Mouse (Mus musculus) gastrocnemius, postnatal 25 days (tissue): ENCODE measurements around the gene Foxo4. TPM values are rescaled to one million over a fixed set of nuclear protein-coding genes. Genes with fewer than 3 reads are reported as not detected.

Experiments
- DNase-seq: peaks from one replicate; pipeline ENCODE4 v3.0.0; 2022
- long read RNA-seq, 2 experiments: library from polyadenylated mRNA; stranded (forward); transcript quantifications; one replicate each; pipeline ENCODE4 v2.0.0; 2021
- total RNA-seq, 2 experiments: library from RNA; stranded (reverse); gene quantifications; 1 replicate in 1 of 2; 2 replicates in 1 of 2; pipeline ENCODE4 v1.2.3; 2021

The Foxo4 gene
- 10 to 100 TPM; 84.7 to 93.9 TPM for total RNA-seq
- long read RNA-seq, experiment 1, partial matches to known transcripts = 18 of 18 reads
- long read RNA-seq, experiment 1, other reads (novel, unspliced or antisense) = 0 of 18 reads
- long read RNA-seq, experiment 2, partial matches to known transcripts = 14 of 14 reads
- long read RNA-seq, experiment 2, other reads (novel, unspliced or antisense) = 0 of 14 reads

- peak; percentile 88 for DNase-seq
These were observed at the start of gene Foxo4 for GRCm38 (mm10) chrX:101253952-101254729. Foxo4 (plus strand) TSS chrX:101254528.

- peak; percentile 87 for DNase-seq
These were observed 32.2 kb upstream of the Foxo4 start, which contains the start of gene Snx12 for GRCm38 (mm10) chrX:101221834-101222795. Snx12 (minus strand) TSS chrX:101222563.

DNA sequence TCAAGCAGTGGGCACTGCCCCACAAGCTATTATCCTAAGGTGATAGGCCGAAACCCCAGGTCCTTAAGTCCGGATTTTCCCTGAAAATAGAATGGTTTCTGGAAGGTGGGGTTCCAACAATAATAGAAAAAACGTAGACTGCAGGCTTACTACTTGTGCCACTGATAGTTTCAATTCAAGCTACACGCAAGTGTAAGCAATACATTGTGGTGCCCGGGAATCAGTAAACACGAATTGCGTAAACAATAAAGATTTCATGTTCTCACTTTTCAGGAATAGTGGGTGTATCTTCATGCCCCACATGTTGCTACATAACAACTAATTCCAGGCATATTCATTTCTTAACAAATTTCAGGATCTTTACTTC, 31.5 kb upstream of the Foxo4 start:
- no peak for DNase-seq

DNA sequence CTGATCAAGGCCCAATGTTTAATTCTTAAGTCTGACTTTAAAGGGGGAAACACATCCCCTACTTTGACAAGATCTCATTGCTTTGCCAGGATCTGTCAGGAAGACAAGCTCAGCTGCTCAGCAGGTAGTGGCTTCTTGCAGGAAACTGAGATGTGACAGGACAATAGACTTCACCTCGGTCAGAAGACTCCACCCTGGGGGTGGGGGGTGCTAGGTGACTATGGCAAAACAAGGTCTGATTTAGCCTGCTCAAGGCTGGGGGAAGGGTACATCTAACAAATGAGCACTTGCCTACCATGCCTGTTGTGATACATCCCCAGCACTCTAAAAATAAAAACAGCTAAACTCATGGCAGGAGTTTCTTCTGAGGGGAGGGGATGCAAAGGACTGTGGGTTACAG, 9.3 kb upstream of the Foxo4 start:
- no peak for DNase-seq

- no peak for DNase-seq
These were observed 412 bp downstream of the Foxo4 start for GRCm38 (mm10) chrX:101254740-101255139.

DNA sequence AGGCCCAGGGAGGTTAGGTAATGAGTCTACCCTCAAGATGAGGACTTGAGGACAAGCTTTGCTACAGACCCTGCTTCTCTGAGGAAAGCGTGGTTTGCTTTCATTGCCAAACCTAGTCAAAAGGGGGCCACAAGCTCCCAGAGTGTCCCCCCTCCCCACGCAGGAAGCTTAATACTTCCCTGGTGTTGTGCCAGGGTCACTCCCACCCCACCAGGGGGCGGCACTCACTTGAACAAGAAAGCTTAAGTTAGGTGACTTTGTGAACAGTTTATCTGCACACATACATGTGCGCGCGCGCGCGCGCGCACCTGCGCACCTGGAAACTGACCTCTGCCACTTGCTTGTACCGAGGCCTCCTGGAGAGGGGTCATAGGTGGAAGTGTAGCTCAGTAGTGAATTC, 2.3 kb downstream of the Foxo4 start:
- no peak for DNase-seq

- DNase-seq = no peak
These were observed 6.4 kb downstream of the Foxo4 start for GRCm38 (mm10) chrX:101260441-101261325.

GRCm38 (mm10) chrX:101263892-101264291, 9.6 kb downstream of the Foxo4 start, which contains the start of gene Gm614:
Gm614 (minus strand) TSS chrX:101263992.
- no peak for DNase-seq

GRCm38 (mm10) chrX:101266631-101267030, 12.3 kb downstream of the Foxo4 start:
- no peak for DNase-seq

DNA sequence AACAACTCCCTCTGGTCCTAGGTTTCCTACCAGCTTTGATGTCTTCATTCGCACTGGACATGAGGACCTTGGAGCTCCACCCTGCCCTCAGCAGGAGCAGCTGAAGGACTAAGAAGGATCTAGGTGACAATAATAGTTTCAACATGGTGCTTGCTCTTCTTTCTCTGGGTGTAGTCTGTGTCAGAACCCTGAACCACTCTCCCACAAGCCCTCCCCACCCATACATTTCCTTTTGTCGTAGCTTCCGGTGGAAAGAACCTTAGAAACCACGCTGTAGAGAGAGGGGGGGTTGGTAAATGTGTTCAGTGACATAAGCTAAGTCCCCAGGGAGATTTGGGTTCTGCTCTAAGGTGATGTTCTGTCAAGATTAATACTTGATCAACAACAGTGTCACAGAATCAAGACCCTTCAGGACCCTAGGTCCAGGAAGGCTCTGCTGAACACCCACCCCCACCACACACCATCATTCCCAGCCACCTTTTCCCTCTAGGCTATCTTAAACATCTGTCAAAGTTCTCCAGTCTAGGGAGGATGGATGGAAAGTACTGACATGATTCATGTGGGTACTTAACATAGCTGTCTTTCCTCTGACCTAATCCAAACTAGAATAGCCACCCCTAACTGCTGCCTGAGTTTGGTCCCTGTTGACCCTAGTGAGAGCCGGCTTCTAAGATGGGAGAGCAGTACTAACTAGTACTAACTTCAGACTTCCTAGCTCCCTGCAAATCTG, 13.9 kb downstream of the Foxo4 start, which contains the start of gene Il2rg:
TSS of gene Il2rg (minus strand) at position 231 of the 730 bp plus-strand sequence.
- no peak for DNase-seq

GRCm38 (mm10) chrX:101268755-101269124, 14.4 kb downstream of the Foxo4 start, which contains the start of gene Gm20489:
Gm20489 (minus strand) TSS chrX:101269023.
- DNase-seq = no peak

DNA sequence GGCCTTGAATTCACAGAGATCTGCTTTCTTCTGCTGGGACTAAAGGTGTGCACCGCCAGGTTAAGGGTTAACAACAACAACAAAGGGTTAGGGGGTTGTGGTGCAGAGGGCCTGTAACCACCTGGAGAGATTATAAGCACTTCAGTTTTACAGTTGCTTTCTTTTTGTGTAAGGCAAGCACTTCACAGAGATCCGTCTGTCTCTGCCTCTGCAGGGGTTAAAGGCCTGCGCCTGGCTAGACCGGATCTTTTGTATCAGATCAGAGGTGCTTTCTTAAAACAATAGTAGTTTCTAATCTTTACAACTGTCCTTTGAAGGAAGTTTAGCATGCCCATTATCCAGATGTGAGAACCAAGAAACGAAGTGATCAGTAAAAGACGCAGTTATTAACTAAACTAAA, 19.1 kb downstream of the Foxo4 start:
- DNase-seq = no peak

GRCm38 (mm10) chrX:101273875-101274738, 19.8 kb downstream of the Foxo4 start, which contains the start of gene Med12:
Med12 (plus strand) TSS chrX:101274030.
- peak; percentile 94 for DNase-seq

GRCm38 (mm10) chrX:101282813-101283212, 28.5 kb downstream of the Foxo4 start:
- DNase-seq = no peak

DNA sequence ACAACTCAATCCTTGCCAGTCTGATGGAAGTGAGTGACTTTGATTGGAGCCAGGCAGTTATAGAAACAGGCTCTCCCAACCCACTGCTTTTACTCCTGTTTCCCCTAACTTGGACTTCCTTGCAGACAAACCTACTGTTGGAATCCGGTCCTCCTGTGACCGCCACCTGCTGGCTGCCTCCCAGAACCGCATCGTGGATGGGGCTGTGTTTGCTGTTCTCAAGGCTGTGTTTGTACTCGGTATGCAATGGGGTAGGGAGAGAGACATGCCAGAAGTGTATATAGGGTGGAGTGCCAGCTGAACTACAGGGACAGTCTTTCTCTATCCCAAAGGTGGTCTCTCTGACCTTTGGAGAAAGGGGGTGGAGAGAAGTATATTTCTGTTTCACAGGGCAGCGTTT, 31.2 kb downstream of the Foxo4 start:
- DNase-seq = no peak

DNA sequence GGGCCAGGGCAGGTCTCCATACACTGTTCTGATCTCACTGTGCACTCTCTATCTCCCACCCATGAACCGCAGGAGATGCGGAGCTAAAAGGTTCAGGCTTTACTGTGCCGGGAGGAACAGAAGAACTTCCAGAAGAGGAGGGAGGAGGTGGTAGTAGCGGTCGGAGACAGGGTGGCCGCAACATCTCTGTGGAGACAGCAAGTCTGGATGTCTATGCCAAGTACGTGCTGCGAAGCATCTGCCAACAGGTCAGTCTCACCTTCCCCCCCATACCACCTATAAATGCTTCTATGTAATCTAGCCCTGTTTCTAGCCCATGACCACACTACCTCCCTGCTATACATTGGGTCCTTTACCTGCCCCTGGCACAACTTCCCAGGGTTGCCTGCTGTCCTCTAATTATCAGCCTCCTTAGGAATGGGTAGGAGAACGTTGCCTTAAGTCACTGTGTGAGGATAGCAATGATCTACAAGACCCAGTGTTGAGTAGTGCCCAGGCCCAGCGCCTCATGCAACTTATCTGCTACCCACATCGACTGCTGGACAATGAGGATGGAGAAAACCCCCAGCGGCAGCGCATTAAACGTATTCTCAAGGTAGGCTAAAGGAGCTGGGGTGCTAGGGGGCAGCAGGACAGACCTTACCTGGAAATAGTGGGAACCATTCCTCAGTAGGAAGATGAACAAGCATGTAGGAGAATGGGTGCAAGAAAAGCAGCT, 31.8 kb downstream of the Foxo4 start:
- DNase-seq = no peak

DNA sequence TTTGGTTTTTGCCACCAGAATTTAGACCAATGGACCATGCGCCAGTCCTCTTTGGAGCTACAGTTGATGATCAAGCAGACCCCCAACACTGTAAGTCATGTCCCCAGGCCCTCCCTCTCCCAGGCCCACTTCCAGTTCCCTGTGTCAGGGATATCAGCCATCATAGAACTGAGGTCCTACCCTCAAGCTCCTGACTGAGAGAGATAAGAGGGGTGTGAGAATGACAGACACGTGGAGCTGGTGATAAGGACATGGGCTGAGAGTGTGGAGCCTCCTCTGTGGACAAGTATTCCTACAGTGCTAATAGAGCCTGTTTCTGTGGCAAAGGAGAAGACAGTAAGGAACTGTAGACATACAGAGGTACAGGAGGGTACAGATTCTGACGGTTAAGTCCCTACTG, 33.2 kb downstream of the Foxo4 start:
- DNase-seq = no peak

DNA sequence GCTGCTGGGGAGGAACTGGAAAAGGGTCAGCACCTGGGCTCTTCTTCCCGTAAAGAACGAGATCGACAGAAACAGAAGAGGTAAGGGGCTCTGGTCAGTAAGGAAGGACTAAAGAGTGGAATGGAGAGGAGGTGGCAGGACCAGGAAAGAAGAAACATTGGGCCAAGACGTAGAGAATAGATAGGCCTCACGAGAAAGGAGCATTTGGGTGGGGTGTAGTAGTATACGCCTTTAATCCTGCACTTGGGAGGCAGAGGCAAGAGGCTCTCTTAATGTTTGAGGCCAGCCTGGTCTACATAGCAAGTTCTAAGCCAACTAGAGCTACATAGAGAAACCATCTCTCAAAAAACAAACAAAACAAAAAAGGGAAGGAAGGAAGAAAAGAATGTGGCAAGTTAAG, 34.1 kb downstream of the Foxo4 start:
- no peak for DNase-seq

- no peak for DNase-seq
These were observed 34.7 kb downstream of the Foxo4 start for GRCm38 (mm10) chrX:101289037-101289436.
